Mouse (Mus musculus) right cerebral cortex, postnatal 25 days (tissue): ENCODE results near the gene B230219D22Rik.

Experiments
- DNase-seq: peaks from one replicate; pipeline ENCODE4 v3.0.0; 2022

The B230219D22Rik gene

DNA sequence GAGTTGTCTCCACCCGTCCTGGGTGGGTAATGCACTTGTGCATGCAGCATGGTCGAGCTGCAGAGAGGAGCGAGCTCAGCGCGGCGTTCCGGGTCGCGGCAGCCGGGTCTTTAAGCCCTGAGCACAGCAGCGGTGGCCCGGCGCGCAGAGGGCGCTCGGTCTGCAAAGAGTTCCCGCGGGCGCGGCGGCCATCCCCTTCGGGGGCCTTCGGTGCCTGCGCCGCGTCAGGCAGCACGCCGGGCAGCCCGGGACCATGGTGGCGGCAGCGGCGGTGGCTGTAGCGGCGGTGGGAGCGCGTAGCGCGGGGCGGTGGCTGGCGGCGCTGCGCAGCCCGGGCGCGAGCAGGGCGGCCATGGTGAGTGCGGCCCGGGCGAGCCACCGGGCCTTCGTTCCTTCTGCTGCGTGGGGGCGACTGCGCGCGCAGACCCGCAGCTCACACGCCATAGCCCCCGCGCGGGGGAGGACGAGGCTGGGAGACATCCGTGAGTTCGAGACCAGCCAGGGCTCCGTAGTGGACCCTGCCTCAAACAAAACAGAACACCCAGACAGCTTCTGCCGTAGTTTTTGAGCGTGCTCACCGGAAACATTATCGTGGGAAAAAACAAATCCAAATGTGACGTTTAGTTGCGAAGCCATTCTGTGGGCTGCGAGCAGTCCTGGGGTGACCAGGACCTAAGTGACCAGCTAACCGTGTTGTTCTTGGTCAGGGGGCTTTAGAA lies 34.4 kb downstream of the B230219D22Rik start, which contains the start of gene Pcbd2:
Gene Pcbd2 (plus strand): TSS at position 249 of the 719 bp plus-strand sequence.
- peak; percentile 86 for DNase-seq

DNA sequence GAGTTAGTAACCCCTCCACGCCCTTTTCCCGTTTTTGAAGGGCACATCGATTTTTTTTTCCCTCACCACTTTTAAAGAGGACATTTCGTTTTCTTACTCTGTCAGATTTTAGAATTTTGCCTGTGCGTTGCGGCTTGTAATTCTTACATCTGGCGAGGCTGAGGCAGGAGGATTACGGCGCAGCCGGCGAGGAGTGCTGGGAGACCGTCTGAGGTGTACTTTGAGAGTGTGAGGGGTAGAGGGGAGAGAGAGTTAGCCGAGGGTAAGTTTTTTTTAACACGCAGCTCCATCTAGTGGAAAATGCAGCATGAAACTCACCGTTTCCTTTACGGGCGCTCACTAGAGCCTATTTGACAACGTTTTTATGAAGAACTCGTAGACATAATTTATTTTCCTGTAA lies 34.9 kb downstream of the B230219D22Rik start:
- peak; percentile 50 for DNase-seq

DNA sequence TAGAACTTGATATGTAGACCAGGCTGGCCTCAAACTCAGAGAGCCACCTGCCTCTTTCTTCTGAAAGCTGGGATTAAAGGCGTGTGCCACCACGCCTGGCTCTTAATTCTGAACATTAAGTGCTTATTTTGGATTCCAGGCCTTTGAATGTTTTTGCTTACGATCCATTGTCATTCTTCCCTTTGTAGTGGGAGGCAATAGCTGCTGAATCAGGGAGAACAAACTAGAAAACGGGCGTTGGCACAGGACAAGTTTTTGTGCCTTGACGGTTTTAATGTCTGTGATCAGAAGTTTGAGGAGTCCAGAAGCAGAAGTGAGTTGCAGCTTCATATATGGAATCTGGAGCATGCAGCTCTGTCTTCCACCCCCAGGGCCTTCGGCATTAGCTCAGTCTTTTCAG lies 37.8 kb downstream of the B230219D22Rik start:
- DNase-seq = no peak

DNA sequence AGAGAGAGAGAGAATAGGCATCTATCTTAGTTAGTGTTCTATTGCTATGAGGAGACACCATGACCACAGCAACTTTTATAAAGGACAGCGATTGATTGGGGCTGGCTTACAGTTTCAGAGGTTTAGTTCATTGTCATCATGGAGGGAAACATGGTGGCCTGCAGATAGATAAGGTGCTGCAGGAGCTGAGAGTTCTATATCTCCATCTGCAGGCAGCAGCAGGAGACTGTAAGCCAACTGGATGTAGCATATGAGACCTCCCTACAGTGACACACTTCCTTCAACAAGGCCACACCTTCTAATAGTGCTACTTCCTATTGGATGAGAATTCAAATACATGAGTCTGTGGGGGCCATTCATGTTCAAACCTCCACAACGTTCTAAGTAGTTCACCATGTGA lies 39.2 kb downstream of the B230219D22Rik start:
- DNase-seq = no peak

DNA sequence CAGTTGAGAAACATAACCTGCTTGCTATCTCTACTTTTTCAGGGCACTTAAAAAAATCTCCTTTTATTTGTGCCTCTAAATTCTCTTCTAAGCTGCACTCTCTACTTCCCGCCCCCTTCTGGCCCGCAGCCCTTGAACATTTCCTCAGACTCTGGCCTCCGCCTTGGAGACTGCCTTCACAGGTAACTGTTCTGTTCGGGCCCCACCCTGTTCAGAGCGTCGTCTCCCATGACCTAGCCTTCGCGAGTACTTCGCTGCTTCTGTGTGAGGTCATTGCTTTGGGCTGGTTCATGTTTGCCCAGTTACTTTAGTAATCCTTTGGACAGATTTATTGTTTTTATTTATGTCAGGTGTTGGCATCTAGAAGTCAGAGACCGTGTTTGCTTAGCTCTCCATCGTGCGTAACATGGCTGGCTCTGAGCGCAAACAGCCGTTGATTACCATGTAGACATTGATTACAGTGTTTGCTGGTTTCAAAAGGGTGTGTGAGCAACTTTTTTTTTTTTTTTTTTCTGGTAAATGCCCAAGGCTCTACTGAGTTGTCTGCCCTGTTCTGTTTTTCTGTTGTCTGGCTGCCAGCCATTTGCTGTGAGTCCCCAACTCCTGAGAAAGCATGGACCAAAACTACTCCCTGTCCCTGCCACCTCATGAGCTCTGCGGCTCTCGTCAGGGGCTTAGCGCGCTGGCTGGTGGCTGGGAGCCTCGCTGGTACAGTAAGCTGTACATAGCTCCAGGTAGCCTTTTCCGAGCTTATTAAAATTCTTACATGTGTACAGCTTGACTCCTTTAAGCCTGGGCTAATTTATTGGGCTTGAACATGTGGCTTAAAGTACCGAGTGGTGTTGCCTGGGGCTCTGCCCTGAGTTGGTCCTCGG lies 40.9 kb downstream of the B230219D22Rik start:
- no peak for DNase-seq

DNA sequence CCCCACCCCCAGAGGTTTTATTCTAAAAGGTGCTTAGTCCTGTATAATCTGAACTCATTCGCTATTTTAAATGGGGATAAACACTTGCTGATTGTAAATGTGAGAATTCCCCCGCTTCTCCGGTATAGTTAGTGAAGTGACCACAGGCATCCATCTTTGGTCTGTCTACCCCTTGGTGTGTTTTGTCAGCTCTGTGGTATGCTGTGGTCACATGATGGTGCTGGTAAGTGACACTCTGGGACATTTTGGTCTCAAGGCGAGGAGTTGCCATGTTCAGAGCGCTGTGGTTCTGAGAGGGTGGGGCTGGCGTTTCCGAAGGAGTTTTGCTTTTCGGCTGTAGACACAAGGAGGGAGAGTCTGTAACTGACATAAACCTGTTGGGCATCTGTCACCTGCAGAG lies 45.0 kb downstream of the B230219D22Rik start:
- DNase-seq = no peak

DNA sequence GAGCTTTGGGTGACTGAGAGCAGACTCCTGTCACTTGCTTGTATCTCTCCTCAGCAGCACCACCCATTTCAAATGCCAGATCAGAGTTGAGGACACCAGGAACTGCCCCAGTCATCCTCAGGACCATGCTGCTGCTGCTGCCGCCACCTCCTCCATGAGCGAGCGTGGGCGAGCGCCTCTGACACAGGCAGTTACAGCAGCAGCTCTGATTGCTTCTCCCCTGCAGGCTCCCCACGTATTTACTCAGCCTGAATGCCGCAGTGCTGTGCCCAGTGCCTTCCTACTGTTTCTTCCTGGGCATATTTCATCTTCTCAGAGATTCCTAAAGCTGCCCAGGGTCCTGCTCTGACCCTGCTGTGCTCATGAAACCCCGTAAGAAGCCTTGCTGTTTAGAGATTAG lies 49.4 kb downstream of the B230219D22Rik start:
- DNase-seq = no peak
